Mouse (Mus musculus): Measurements from ENCODE around the gene Ms4a4b. TPM values are rescaled to one million over a fixed set of nuclear protein-coding genes. Genes with fewer than 3 reads are reported as not detected.

Gene Ms4a4b
- polyA plus RNA-seq, 1 experiment from 2014 or later = not detected

DNA sequence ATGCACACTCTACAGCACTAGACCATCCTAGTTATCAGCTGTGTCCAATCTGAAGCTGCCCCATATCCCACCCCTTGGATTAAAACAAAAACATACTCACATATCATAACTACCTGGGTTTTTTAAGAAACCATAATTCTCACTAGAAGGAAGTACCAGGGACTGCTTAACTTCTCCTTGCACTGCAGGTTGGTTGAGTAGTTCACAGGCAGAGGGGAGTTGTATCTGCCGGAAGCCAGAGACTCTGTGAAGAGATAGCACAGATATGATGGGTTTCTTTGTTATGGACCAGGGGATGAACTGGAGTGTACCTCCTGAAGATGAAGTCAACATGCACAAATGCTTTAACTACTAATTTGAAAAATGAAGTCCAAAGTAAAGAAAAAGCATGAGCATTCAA, 57.4 kb downstream of the Ms4a4b start:
- H3K9me3 ChIP-seq (ENCODE audit: control insufficient read depth, low read length) = no peaks in the 10 kb centered on the region
- 88% methylated on average over 1 of the region's 1 CpGs for WGBS
- H3K4me2 ChIP-seq (ENCODE audit: low read length) = no peak overlapping the region
- no peak overlapping the region for H3K4me3 ChIP-seq (replicated peaks; ENCODE audit: low read length)
- ATAC-seq = no peak
- H3K27ac ChIP-seq (ENCODE audit: low read length) = no peak overlapping the region
- no peaks in the 10 kb centered on the region for H3K27me3 ChIP-seq (replicated peaks; ENCODE audit: control insufficient read depth, insufficient read depth, low read length)
- H3K4me1 ChIP-seq (replicated peaks; ENCODE audit: control insufficient read depth, insufficient read depth, low read length) = no peaks in the 10 kb centered on the region
- H3K9ac ChIP-seq (replicated peaks; ENCODE audit: low read depth, low read length) = no peak overlapping the region
- no peaks in the 10 kb centered on the region for H3K36me3 ChIP-seq (ENCODE audit: control insufficient read depth, insufficient read depth)

GRCm38 (mm10) chr19:11501326-11501725, 58.0 kb downstream of the Ms4a4b start:
- H3K27ac ChIP-seq (ENCODE audit: low read length) = no peak overlapping the region
- no peak overlapping the region for H3K4me2 ChIP-seq (ENCODE audit: low read length)
- ATAC-seq = no peak
- no peaks in the 10 kb centered on the region for H3K36me3 ChIP-seq (ENCODE audit: control insufficient read depth, insufficient read depth)
- H3K4me1 ChIP-seq (replicated peaks; ENCODE audit: control insufficient read depth, insufficient read depth, low read length) = no peaks in the 10 kb centered on the region
- H3K9ac ChIP-seq (replicated peaks; ENCODE audit: low read depth, low read length) = no peak overlapping the region
- H3K9me3 ChIP-seq (ENCODE audit: control insufficient read depth, low read length) = no peaks in the 10 kb centered on the region
- 94% methylated on average over 4 of the region's 4 CpGs for WGBS
- no peak overlapping the region for H3K4me3 ChIP-seq (replicated peaks; ENCODE audit: low read length)
- no peaks in the 10 kb centered on the region for H3K27me3 ChIP-seq (replicated peaks; ENCODE audit: control insufficient read depth, insufficient read depth, low read length)

GRCm38 (mm10) chr19:11504857-11505256, 61.5 kb downstream of the Ms4a4b start:
- H3K4me3 ChIP-seq (replicated peaks; ENCODE audit: low read length) = no peak overlapping the region
- no peaks in the 10 kb centered on the region for H3K36me3 ChIP-seq (ENCODE audit: control insufficient read depth, insufficient read depth)
- H3K27ac ChIP-seq (ENCODE audit: low read length) = no peak overlapping the region
- ATAC-seq = no peak
- H3K9me3 ChIP-seq (ENCODE audit: control insufficient read depth, low read length) = no peaks in the 10 kb centered on the region
- H3K27me3 ChIP-seq (replicated peaks; ENCODE audit: control insufficient read depth, insufficient read depth, low read length) = no peaks in the 10 kb centered on the region
- H3K9ac ChIP-seq (replicated peaks; ENCODE audit: low read depth, low read length) = no peak overlapping the region
- 84% methylated on average over 1 of the region's 1 CpGs for WGBS
- H3K4me2 ChIP-seq (ENCODE audit: low read length) = no peak overlapping the region
- no peaks in the 10 kb centered on the region for H3K4me1 ChIP-seq (replicated peaks; ENCODE audit: control insufficient read depth, insufficient read depth, low read length)

DNA sequence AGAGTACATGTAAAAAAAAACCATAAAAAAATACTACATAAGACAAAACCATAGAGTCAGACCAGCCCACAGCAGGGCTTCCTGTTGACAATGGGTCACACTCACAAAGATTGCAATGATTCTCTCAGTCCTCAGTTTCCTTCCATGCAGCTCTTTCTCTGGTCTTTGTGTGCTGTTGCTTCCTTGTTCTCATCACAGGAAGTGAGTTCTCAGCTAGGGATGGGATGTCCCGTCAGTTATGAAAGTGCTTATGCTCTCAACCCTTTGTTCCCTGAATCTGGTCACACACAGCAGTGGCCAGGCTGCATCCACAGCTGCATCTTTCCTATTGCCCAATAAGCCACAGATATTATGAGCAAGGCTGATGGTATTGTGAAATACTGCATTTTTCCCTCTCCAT, 70.1 kb downstream of the Ms4a4b start:
- Histone ChIP-seq H3K4me2 (ENCODE audit: low read length) (no peak overlapping the region), H3K27me3 (replicated peaks; ENCODE audit: control insufficient read depth, insufficient read depth, low read length) (no peaks in the 10 kb centered on the region), H3K9ac (replicated peaks; ENCODE audit: low read depth, low read length) (no peak overlapping the region), H3K27ac (ENCODE audit: low read length) (no peak overlapping the region), H3K9me3 (ENCODE audit: control insufficient read depth, low read length) (no peaks in the 10 kb centered on the region), H3K4me1 (replicated peaks; ENCODE audit: control insufficient read depth, insufficient read depth, low read length) (no peaks in the 10 kb centered on the region), H3K4me3 (replicated peaks; ENCODE audit: low read length) (no peak overlapping the region), H3K36me3 (ENCODE audit: control insufficient read depth, insufficient read depth) (no peaks in the 10 kb centered on the region)
- ATAC-seq = no peak
- WGBS = 63% methylated on average over 1 of the region's 1 CpGs

GRCm38 (mm10) chr19:11516246-11516645, 72.9 kb downstream of the Ms4a4b start, which contains the start of gene Ms4a6b:
Gene Ms4a6b (plus strand): TSS chr19:11516512.
- ATAC-seq = no peak
- no peak within 1 kb of the TSS for H3K4me2 ChIP-seq (ENCODE audit: low read length)
- H3K9me3 ChIP-seq (ENCODE audit: control insufficient read depth, low read length) = no peaks in the 10 kb centered on the region
- no peak within 1 kb of the TSS for H3K9ac ChIP-seq (replicated peaks; ENCODE audit: low read depth, low read length)
- no peaks in the 10 kb centered on the region for H3K27me3 ChIP-seq (replicated peaks; ENCODE audit: control insufficient read depth, insufficient read depth, low read length)
- H3K36me3 ChIP-seq (ENCODE audit: control insufficient read depth, insufficient read depth) = no peaks in the 10 kb centered on the region
- H3K4me1 ChIP-seq (replicated peaks; ENCODE audit: control insufficient read depth, insufficient read depth, low read length) = no peaks in the 10 kb centered on the region
- no peak within 1 kb of the TSS for H3K27ac ChIP-seq (ENCODE audit: low read length)
- no peak within 1 kb of the TSS for H3K4me3 ChIP-seq (replicated peaks; ENCODE audit: low read length)

Other genes starting within 250 kb of the Ms4a4b start
- gene Ms4a13, start 246.8 kb upstream of the Ms4a4b start, polyA plus RNA-seq (2015; fragmentation: Nextera tagmentation; extraction: Ambion mirVana) = not detected in 2 replicates
- gene Ms4a12, start 211.1 kb upstream of the Ms4a4b start, polyA plus RNA-seq (2015; fragmentation: Nextera tagmentation; extraction: Ambion mirVana) = not detected in 2 replicates
- not detected in 2 replicates for gene Ms4a1, start 177.3 kb upstream of the Ms4a4b start, polyA plus RNA-seq (2015; fragmentation: Nextera tagmentation; extraction: Ambion mirVana)
- not detected in 2 replicates for gene Ms4a5, start 159.7 kb upstream of the Ms4a4b start, polyA plus RNA-seq (2015; fragmentation: Nextera tagmentation; extraction: Ambion mirVana)
- gene Ms4a14, start 129.1 kb upstream of the Ms4a4b start, polyA plus RNA-seq (2015; fragmentation: Nextera tagmentation; extraction: Ambion mirVana) = not detected in 2 replicates
- 2.0 and 2.1 TPM in 2 replicates for gene Ms4a7, start 107.4 kb upstream of the Ms4a4b start, polyA plus RNA-seq (2015; fragmentation: Nextera tagmentation; extraction: Ambion mirVana)
- gene Ms4a4a, start 68.0 kb upstream of the Ms4a4b start, polyA plus RNA-seq (2015; fragmentation: Nextera tagmentation; extraction: Ambion mirVana) = 1.3 and 1.8 TPM in 2 replicates
- not detected in 2 replicates for gene Ms4a4c, start 38.8 kb upstream of the Ms4a4b start, polyA plus RNA-seq (2015; fragmentation: Nextera tagmentation; extraction: Ambion mirVana)
- gene Ms4a6c, start 25.8 kb downstream of the Ms4a4b start, polyA plus RNA-seq (2015; fragmentation: Nextera tagmentation; extraction: Ambion mirVana) = 1.5 and 2.1 TPM in 2 replicates
- gene Gm8369, start 42.4 kb downstream of the Ms4a4b start, polyA plus RNA-seq (2015; fragmentation: Nextera tagmentation; extraction: Ambion mirVana) = not detected in 2 replicates
- gene Ms4a6b, start 73.0 kb downstream of the Ms4a4b start, polyA plus RNA-seq (2015; fragmentation: Nextera tagmentation; extraction: Ambion mirVana) = 1.5 and 2.7 TPM in 2 replicates
- not detected in 2 replicates for gene Ms4a4d, start 93.2 kb downstream of the Ms4a4b start, polyA plus RNA-seq (2015; fragmentation: Nextera tagmentation; extraction: Ambion mirVana)
- 1.4 and 1.9 TPM in 2 replicates for gene Ms4a6d, start 161.3 kb downstream of the Ms4a4b start, polyA plus RNA-seq (2015; fragmentation: Nextera tagmentation; extraction: Ambion mirVana)
- 0.14 TPM in 1 of 2 replicates, not detected in the other for gene Ms4a2, start 180.2 kb downstream of the Ms4a4b start, polyA plus RNA-seq (2015; fragmentation: Nextera tagmentation; extraction: Ambion mirVana)
- gene Ms4a3, start 197.3 kb downstream of the Ms4a4b start, polyA plus RNA-seq (2015; fragmentation: Nextera tagmentation; extraction: Ambion mirVana) = not detected in 2 replicates
- not detected in 2 replicates for gene Oosp2, start 217.0 kb downstream of the Ms4a4b start, polyA plus RNA-seq (2015; fragmentation: Nextera tagmentation; extraction: Ambion mirVana)
- not detected in 2 replicates for gene Oosp1, start 247.6 kb downstream of the Ms4a4b start, polyA plus RNA-seq (2015; fragmentation: Nextera tagmentation; extraction: Ambion mirVana)